Mouse (Mus musculus) limb, embryonic 14.5 days (tissue): Measurements from ENCODE around the gene Nus1. TPM values are rescaled to one million over a fixed set of nuclear protein-coding genes. Genes with fewer than 3 reads are reported as not detected.

ENCODE experiments used
- ATAC-seq: fragments of 200-750 bp; cut with Nextera tagmentation; 2 replicates; pipeline ENCODE4 v1.8.0; 2017; ENCODE audit warnings: low read depth, moderate number of reproducible peaks, moderate TSS enrichment; ENCODE audit not compliant: low FRiP score
- DNase-seq: peaks from one replicate; pipeline ENCODE4 v3.0.0-alpha.2; 2015; ENCODE audit warnings: low spot score
- H3K27ac ChIP-seq: fragments of 300-500 bp; sonication (generic); replicated peaks from 2 replicates; pipeline ENCODE4 v1.5.1; 2014; ENCODE audit warnings: low read depth, mild to moderate bottlenecking, low read length, moderate library complexity, mixed read lengths
- H3K27me3 ChIP-seq: fragments of 300-500 bp; sonication (generic); 2 replicates; pipeline ENCODE4 v1.6.1; 2014; ENCODE audit warnings: low read length, mixed read lengths; ENCODE audit not compliant: control insufficient read depth, insufficient read depth
- H3K36me3 ChIP-seq: fragments of 300-500 bp; sonication (generic); 2 replicates; pipeline ENCODE4 v1.6.1; 2014; ENCODE audit warnings: mild to moderate bottlenecking, low read length, moderate library complexity, mixed read lengths; ENCODE audit not compliant: control insufficient read depth, insufficient read depth
- H3K4me1 ChIP-seq: fragments of 300-500 bp; sonication (generic); 2 replicates; pipeline ENCODE4 v1.6.1; 2014; ENCODE audit warnings: antibody characterized with exemption, low read length, mixed read lengths; ENCODE audit not compliant: control insufficient read depth, insufficient read depth
- H3K4me2 ChIP-seq: fragments of 300-500 bp; sonication (generic); replicated peaks from 2 replicates; pipeline ENCODE4 v1.6.1; 2014; ENCODE audit warnings: low read depth, mild to moderate bottlenecking, low read length, moderate library complexity; ENCODE audit not compliant: severe bottlenecking
- H3K4me3 ChIP-seq: fragments of 300-500 bp; sonication (generic); replicated peaks from 2 replicates; pipeline ENCODE4 v1.5.1; 2014; ENCODE audit warnings: low read length
- H3K9ac ChIP-seq: fragments of 300-500 bp; sonication (generic); 2 replicates; pipeline ENCODE4 v1.6.1; 2014; ENCODE audit warnings: mild to moderate bottlenecking, low read depth, low read length, moderate library complexity; ENCODE audit not compliant: severe bottlenecking
- H3K9me3 ChIP-seq: fragments of 300-500 bp; sonication (generic); 2 replicates; pipeline ENCODE4 v1.6.1; 2016; ENCODE audit warnings: low read length; ENCODE audit not compliant: control insufficient read depth
- POLR2A ChIP-seq: fragments of 200-500 bp; IDR thresholded peaks from 2 replicates; pipeline ENCODE4 v1.8.0; 2012; ENCODE audit warnings: inconsistent platforms, mild to moderate bottlenecking, moderate library complexity, borderline replicate concordance; ENCODE audit not compliant: insufficient read depth, insufficient read length; ENCODE audit errors: extremely low read depth
- WGBS: fragments of 180-500 bp; shearing (Covaris S2); extraction: QIAGEN DNeasy Blood & Tissue Kit; methylation state at CpG from one replicate; pipeline ENCODE4 v1.1.7; 2014; 5-methylcytosine and 5-hydroxymethylcytosine counted together
- polyA plus RNA-seq, 2 experiments: library from polyadenylated mRNA; depleted of rRNA in 1 of 2; stranded (reverse) in 1 of 2; unstranded in 1 of 2; fragments of >200 nt; fragmentation: Nextera tagmentation in 1 of 2; extraction: Ambion mirVana in 1 of 2; gene quantifications; 2 replicates each; pipeline versions ENCODE4 v1.2.1 to v1.2.3; 2012 to 2014

The Nus1 gene
- polyA plus RNA-seq, 2 experiments = 17.1 to 26.2 TPM

GRCm38 (mm10) chr10:52377813-52378212 lies 39.5 kb upstream of the Nus1 start:
- H3K4me1 ChIP-seq = peaks cover 5% of the 10 kb centered on the region
- ATAC-seq = no peak
- no peak overlapping the region for H3K4me2 ChIP-seq
- no peak for DNase-seq
- WGBS = 93% methylated on average over 2 of the region's 2 CpGs
- TF ChIP-seq POLR2A = no peak
- no peak overlapping the region for H3K4me3 ChIP-seq
- H3K9ac ChIP-seq = no peak overlapping the region
- no peaks in the 10 kb centered on the region for H3K9me3 ChIP-seq
- H3K27me3 ChIP-seq = no peaks in the 10 kb centered on the region
- H3K36me3 ChIP-seq = no peaks in the 10 kb centered on the region
- no peak overlapping the region for H3K27ac ChIP-seq

GRCm38 (mm10) chr10:52381321-52381801 lies 36.0 kb upstream of the Nus1 start:
- DNase-seq (no peak), ATAC-seq (peak; percentile 17)
- Histone ChIP-seq H3K4me2 (peak overlapping the region; percentile 60), H3K9me3 (no peaks in the 10 kb centered on the region), H3K9ac (peak overlapping the region; percentile 89), H3K4me3 (peak overlapping the region; percentile 81), H3K27me3 (no peaks in the 10 kb centered on the region), H3K4me1 (peaks cover 8% of the 10 kb centered on the region), H3K27ac (peak overlapping the region; percentile 81), H3K36me3 (no peaks in the 10 kb centered on the region)
- TF ChIP-seq POLR2A = no peak
- under 1% methylated on average over 19 of the region's 19 CpGs for WGBS

DNA sequence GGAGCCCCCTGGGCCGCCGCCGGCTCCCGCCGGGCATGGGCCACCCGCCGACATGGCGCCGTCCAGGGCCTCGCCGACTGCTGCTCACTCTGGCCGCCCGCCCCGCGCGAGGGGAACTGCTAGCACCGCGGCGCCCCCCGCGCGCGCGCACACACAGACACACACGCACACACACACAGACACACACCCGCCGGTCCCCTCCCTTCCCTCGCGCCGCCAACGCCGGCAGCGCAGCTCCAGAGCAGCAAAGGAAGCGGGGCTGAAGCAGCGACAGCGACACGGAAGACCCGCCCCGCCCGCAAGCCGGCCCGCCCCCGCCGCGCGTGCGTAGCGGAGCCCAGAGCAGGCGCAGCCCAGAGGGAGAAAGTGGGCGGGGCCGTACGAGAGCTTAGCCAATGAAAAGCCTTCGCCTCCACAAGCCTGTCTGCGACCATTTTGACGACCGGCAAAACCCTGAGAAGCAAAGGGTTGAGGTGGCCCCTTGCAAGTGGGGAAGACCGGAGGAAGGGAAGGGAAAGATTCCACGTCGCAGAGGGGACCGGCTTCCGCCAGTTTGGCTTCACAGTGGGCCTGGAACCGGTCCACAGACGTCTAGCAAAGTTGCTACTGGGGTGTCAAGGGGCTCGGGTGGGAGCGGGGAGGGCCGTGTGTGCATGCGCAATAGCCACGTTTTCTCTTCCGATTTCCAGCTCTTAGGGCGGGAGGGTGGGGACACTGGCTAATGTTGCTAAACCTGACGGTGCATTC lies 35.3 kb upstream of the Nus1 start, which contains the start of gene Gopc:
Gene Gopc, minus strand, starts transcription at position 280 of the 747 bp plus-strand sequence.
- H3K4me2 ChIP-seq = peak within 1 kb of the TSS; percentile 60
- H3K27me3 ChIP-seq = no peaks in the 10 kb centered on the region
- peaks cover 8% of the 10 kb centered on the region for H3K4me1 ChIP-seq
- ATAC-seq (peak; percentile 99), DNase-seq (peak; percentile 98)
- H3K27ac ChIP-seq = peak within 1 kb of the TSS; percentile 94
- no peaks in the 10 kb centered on the region for H3K36me3 ChIP-seq
- peak; percentile 61; the same call in 1 of the 2 replicates for TF ChIP-seq POLR2A
- peak within 1 kb of the TSS; percentile 81 for H3K4me3 ChIP-seq
- H3K9me3 ChIP-seq = no peaks in the 10 kb centered on the region
- WGBS = 0% methylated on average over 62 of the region's 71 CpGs
- H3K9ac ChIP-seq = peak within 1 kb of the TSS; percentile 89

GRCm38 (mm10) chr10:52383022-52383421 lies 34.3 kb upstream of the Nus1 start:
- H3K4me3 ChIP-seq = peak overlapping the region; percentile 81
- TF ChIP-seq POLR2A = no peak
- DNase-seq = no peak
- H3K9ac ChIP-seq = peak overlapping the region; percentile 89; the same call in 1 of the 2 replicates
- H3K36me3 ChIP-seq = no peaks in the 10 kb centered on the region
- H3K4me2 ChIP-seq = peak overlapping the region; percentile 49
- no peak for ATAC-seq
- peaks cover 8% of the 10 kb centered on the region for H3K4me1 ChIP-seq
- H3K27ac ChIP-seq = peak overlapping the region; percentile 94; the same call in 1 of the 2 replicates
- no peaks in the 10 kb centered on the region for H3K27me3 ChIP-seq
- 75% methylated on average over 6 of the region's 6 CpGs for WGBS
- no peaks in the 10 kb centered on the region for H3K9me3 ChIP-seq

GRCm38 (mm10) chr10:52383522-52383921 lies 33.8 kb upstream of the Nus1 start:
- Histone ChIP-seq H3K27me3 (no peaks in the 10 kb centered on the region), H3K27ac (no peak overlapping the region), H3K9me3 (no peaks in the 10 kb centered on the region), H3K4me3 (no peak overlapping the region), H3K4me1 (peaks cover 8% of the 10 kb centered on the region), H3K4me2 (no peak overlapping the region), H3K9ac (no peak overlapping the region), H3K36me3 (no peaks in the 10 kb centered on the region)
- 86% methylated on average over 1 of the region's 1 CpGs for WGBS
- ATAC-seq (no peak), DNase-seq (no peak)
- no peak for TF ChIP-seq POLR2A
